Mouse (Mus musculus) limb, embryonic 14.5 days (tissue): ENCODE measurements at regions not wholly inside any gene's neighbourhood (a gene's known extent, or its start where the extent isn't known, plus 50 kb on each side); places are given as distances from the start of the nearest gene placed in this dataset.

Experiments used
- ATAC-seq: fragments of 200-750 bp; cut with Nextera tagmentation; 2 replicates; pipeline ENCODE4 v1.8.0; 2017; ENCODE audit warnings: low read depth, moderate number of reproducible peaks, moderate TSS enrichment; ENCODE audit not compliant: low FRiP score
- DNase-seq: peaks from one replicate; pipeline ENCODE4 v3.0.0-alpha.2; 2015; ENCODE audit warnings: low spot score
- H3K27ac ChIP-seq: fragments of 300-500 bp; sonication (generic); replicated peaks from 2 replicates; pipeline ENCODE4 v1.5.1; 2014; ENCODE audit warnings: low read depth, mild to moderate bottlenecking, low read length, moderate library complexity, mixed read lengths
- H3K27me3 ChIP-seq: fragments of 300-500 bp; sonication (generic); 2 replicates; pipeline ENCODE4 v1.6.1; 2014; ENCODE audit warnings: low read length, mixed read lengths; ENCODE audit not compliant: control insufficient read depth, insufficient read depth
- H3K36me3 ChIP-seq: fragments of 300-500 bp; sonication (generic); 2 replicates; pipeline ENCODE4 v1.6.1; 2014; ENCODE audit warnings: mild to moderate bottlenecking, low read length, moderate library complexity, mixed read lengths; ENCODE audit not compliant: control insufficient read depth, insufficient read depth
- H3K4me1 ChIP-seq: fragments of 300-500 bp; sonication (generic); 2 replicates; pipeline ENCODE4 v1.6.1; 2014; ENCODE audit warnings: antibody characterized with exemption, low read length, mixed read lengths; ENCODE audit not compliant: control insufficient read depth, insufficient read depth
- H3K4me2 ChIP-seq: fragments of 300-500 bp; sonication (generic); replicated peaks from 2 replicates; pipeline ENCODE4 v1.6.1; 2014; ENCODE audit warnings: low read depth, mild to moderate bottlenecking, low read length, moderate library complexity; ENCODE audit not compliant: severe bottlenecking
- H3K4me3 ChIP-seq: fragments of 300-500 bp; sonication (generic); replicated peaks from 2 replicates; pipeline ENCODE4 v1.5.1; 2014; ENCODE audit warnings: low read length
- H3K9ac ChIP-seq: fragments of 300-500 bp; sonication (generic); 2 replicates; pipeline ENCODE4 v1.6.1; 2014; ENCODE audit warnings: mild to moderate bottlenecking, low read depth, low read length, moderate library complexity; ENCODE audit not compliant: severe bottlenecking
- H3K9me3 ChIP-seq: fragments of 300-500 bp; sonication (generic); 2 replicates; pipeline ENCODE4 v1.6.1; 2016; ENCODE audit warnings: low read length; ENCODE audit not compliant: control insufficient read depth
- POLR2A ChIP-seq: fragments of 200-500 bp; IDR thresholded peaks from 2 replicates; pipeline ENCODE4 v1.8.0; 2012; ENCODE audit warnings: inconsistent platforms, mild to moderate bottlenecking, moderate library complexity, borderline replicate concordance; ENCODE audit not compliant: insufficient read depth, insufficient read length; ENCODE audit errors: extremely low read depth
- WGBS: fragments of 180-500 bp; shearing (Covaris S2); extraction: QIAGEN DNeasy Blood & Tissue Kit; methylation state at CpG from one replicate; pipeline ENCODE4 v1.1.7; 2014; 5-methylcytosine and 5-hydroxymethylcytosine counted together

GRCm38 (mm10) chr5:45072529-45072928 lies 273.0 kb upstream of the Ldb2 start:
- WGBS: 93% methylated on average over 1 of the region's 1 CpGs
- H3K4me1 ChIP-seq: no peaks in the 10 kb centered on the region

GRCm38 (mm10) chr5:45065917-45066699 lies 266.6 kb upstream of the Ldb2 start:
- ATAC-seq: no peak
- H3K27me3 ChIP-seq: no peaks in the 10 kb centered on the region
- H3K9me3 ChIP-seq: no peaks in the 10 kb centered on the region
- H3K4me2 ChIP-seq: no peak overlapping the region
- no peak overlapping the region for H3K9ac ChIP-seq
- no peak for DNase-seq
- no peak overlapping the region for H3K4me3 ChIP-seq
- H3K4me1 ChIP-seq: 0 out of 2 replicates have a peak, but pooled peaks cover 4% of the 10 kb centered on the region
- no peaks in the 10 kb centered on the region for H3K36me3 ChIP-seq
- H3K27ac ChIP-seq: peak overlapping the region; percentile 33; the same call in 1 of the 2 replicates
- no peak for TF ChIP-seq POLR2A
- 17% methylated on average over 8 of the region's 8 CpGs for WGBS

More at GRCm38 (mm10) chr5:45072529-45072928, 273.0 kb upstream of the Ldb2 start:
- ATAC-seq (no peak), DNase-seq (no peak)
- Histone ChIP-seq H3K36me3 (no peaks in the 10 kb centered on the region), H3K9ac (no peak overlapping the region), H3K27ac (no peak overlapping the region), H3K4me3 (no peak overlapping the region), H3K4me2 (no peak overlapping the region), H3K27me3 (no peaks in the 10 kb centered on the region), H3K9me3 (no peaks in the 10 kb centered on the region)
- no peak for TF ChIP-seq POLR2A

- ATAC-seq: no peak
- H3K27ac ChIP-seq: no peak overlapping the region
These were observed 263.1 kb upstream of the Ldb2 start for GRCm38 (mm10) chr5:45062567-45062966.

GRCm38 (mm10) chr5:45055276-45055959 lies 255.9 kb upstream of the Ldb2 start:
- no peak overlapping the region for H3K4me3 ChIP-seq
- TF ChIP-seq POLR2A: no peak
- H3K4me1 ChIP-seq: no peaks in the 10 kb centered on the region
- 25% methylated on average over 4 of the region's 4 CpGs for WGBS
- no peaks in the 10 kb centered on the region for H3K27me3 ChIP-seq
- no peaks in the 10 kb centered on the region for H3K36me3 ChIP-seq
- DNase-seq (peak; percentile 28), ATAC-seq (peak; percentile 26; the same call in 1 of the 2 replicates)
- H3K4me2 ChIP-seq: no peak overlapping the region
- no peak overlapping the region for H3K9ac ChIP-seq
- H3K9me3 ChIP-seq: no peaks in the 10 kb centered on the region
- H3K27ac ChIP-seq: no peak overlapping the region

More at GRCm38 (mm10) chr5:45062567-45062966, 263.1 kb upstream of the Ldb2 start:
- Histone ChIP-seq H3K4me2 (no peak overlapping the region), H3K27me3 (no peaks in the 10 kb centered on the region), H3K9me3 (no peaks in the 10 kb centered on the region), H3K36me3 (no peaks in the 10 kb centered on the region), H3K4me1 (0 out of 2 replicates have a peak, but pooled peaks cover 4% of the 10 kb centered on the region), H3K9ac (no peak overlapping the region), H3K4me3 (no peak overlapping the region)
- no peak for TF ChIP-seq POLR2A
- DNase-seq: no peak
- 8% methylated on average over 2 of the region's 2 CpGs for WGBS

- Histone ChIP-seq H3K27ac (no peak overlapping the region), H3K27me3 (no peaks in the 10 kb centered on the region), H3K4me3 (no peak overlapping the region), H3K4me1 (no peaks in the 10 kb centered on the region), H3K9ac (no peak overlapping the region), H3K4me2 (no peak overlapping the region), H3K9me3 (no peaks in the 10 kb centered on the region), H3K36me3 (no peaks in the 10 kb centered on the region)
- ATAC-seq (no peak), DNase-seq (no peak)
- no peak for TF ChIP-seq POLR2A
These were observed 249.9 kb upstream of the Ldb2 start for GRCm38 (mm10) chr5:45049410-45049809.
